Mouse (Mus musculus) ES-E14 (cell line): Measurements from ENCODE around the gene Esrrg.

Experiments used
- MAFK ChIP-seq: IDR thresholded peaks from 2 replicates; pipeline ENCODE4 v1.6.1; 2014; ENCODE audit warnings: mild to moderate bottlenecking, low read depth, low read length, inconsistent platforms; ENCODE audit not compliant: insufficient read depth
- ZC3H11A ChIP-seq: IDR thresholded peaks from 2 replicates; pipeline ENCODE4 v1.6.1; 2012; ENCODE audit warnings: low read depth, mild to moderate bottlenecking, inconsistent platforms, low read length, borderline replicate concordance
- ZNF384 ChIP-seq: IDR thresholded peaks from 2 replicates; pipeline ENCODE4 v1.6.1; 2012; ENCODE audit warnings: low read depth, low read length, inconsistent platforms

- TF ChIP-seq ZNF384 (no peak), ZC3H11A (no peak), MAFK (no peak)
These were observed 141.3 kb downstream of the Esrrg start for GRCm38 (mm10) chr1:187749931-187750330.
